Mouse (Mus musculus) embryonic facial prominence, embryonic 11.5 days (tissue): ENCODE measurements at regions not wholly inside any gene's neighbourhood (a gene's known extent, or its start where the extent isn't known, plus 50 kb on each side); places are given as distances from the start of the nearest gene placed in this dataset.

ENCODE experiments used
- ATAC-seq: fragments of 200-750 bp; cut with Nextera tagmentation; replicated peaks from 2 replicates; pipeline ENCODE4 v1.8.0; 2017; ENCODE audit warnings: low read depth; ENCODE audit not compliant: insufficient number of reproducible peaks, low FRiP score, low TSS enrichment
- DNase-seq: peaks from one replicate; pipeline ENCODE4 v3.0.0-alpha.2; 2015; ENCODE audit warnings: low spot score
- H3K27ac ChIP-seq: fragments of 300-500 bp; sonication (generic); replicated peaks from 2 replicates; pipeline ENCODE4 v1.5.1; 2014; ENCODE audit warnings: mild to moderate bottlenecking, low read depth, low read length, control low read depth
- H3K27me3 ChIP-seq: fragments of 300-500 bp; sonication (generic); 2 replicates; pipeline ENCODE4 v1.6.1; 2014; ENCODE audit warnings: mild to moderate bottlenecking, low read length, moderate library complexity, mixed read lengths; ENCODE audit not compliant: control insufficient read depth, insufficient read depth
- H3K36me3 ChIP-seq: fragments of 300-500 bp; sonication (generic); replicated peaks from 2 replicates; pipeline ENCODE4 v1.6.1; 2014; ENCODE audit warnings: low read depth, mild to moderate bottlenecking, low read length, moderate library complexity, mixed read lengths; ENCODE audit not compliant: control insufficient read depth, insufficient read depth
- H3K4me1 ChIP-seq: fragments of 300-500 bp; sonication (generic); 2 replicates; pipeline ENCODE4 v1.6.1; 2014; ENCODE audit warnings: low read length, mixed read lengths; ENCODE audit not compliant: control insufficient read depth, insufficient read depth
- H3K4me2 ChIP-seq: fragments of 300-500 bp; sonication (generic); 2 replicates; pipeline ENCODE4 v1.6.1; 2014; ENCODE audit warnings: low read depth, mild to moderate bottlenecking, control low read depth, low read length, moderate library complexity
- H3K4me3 ChIP-seq: fragments of 300-500 bp; sonication (generic); 2 replicates; pipeline ENCODE4 v1.5.1; 2014; ENCODE audit warnings: low read depth, low read length, control low read depth
- H3K9ac ChIP-seq: fragments of 300-500 bp; sonication (generic); replicated peaks from 2 replicates; pipeline ENCODE4 v1.6.1; 2014; ENCODE audit warnings: mild to moderate bottlenecking, control low read depth, low read length
- H3K9me3 ChIP-seq: fragments of 300-500 bp; sonication (generic); replicated peaks from 2 replicates; pipeline ENCODE4 v1.6.1; 2016; ENCODE audit warnings: mild to moderate bottlenecking, low read length, inconsistent platforms, mixed read lengths; ENCODE audit not compliant: control insufficient read depth
- WGBS: fragments of 180-500 bp; shearing (Covaris S2); extraction: QIAGEN DNeasy Blood & Tissue Kit; methylation state at CpG from one replicate; pipeline ENCODE4 v1.1.7; 2014; 5-methylcytosine and 5-hydroxymethylcytosine counted together

DNA sequence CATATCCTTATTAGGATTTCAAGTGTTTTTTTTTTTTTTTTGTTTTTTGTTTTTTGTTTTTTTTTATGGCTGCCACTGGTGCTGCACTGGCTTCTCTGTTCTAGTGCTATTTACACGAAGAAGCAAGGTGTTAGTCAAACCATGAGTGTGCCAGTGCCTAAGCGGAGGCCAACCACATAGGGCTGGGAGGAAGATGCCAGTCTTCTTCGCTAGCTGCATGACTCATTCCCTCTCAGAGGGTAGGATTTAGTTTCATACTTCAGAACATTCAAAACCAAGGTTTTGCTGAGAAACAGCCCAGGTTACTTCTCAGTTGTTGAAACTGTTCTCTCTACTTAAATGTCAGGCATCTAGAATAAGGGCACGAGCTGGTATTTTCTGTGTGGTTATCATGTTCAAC lies 72.6 kb downstream of the Icos start:
- Histone ChIP-seq H3K4me1 (no peaks in the 10 kb centered on the region), H3K27me3 (no peaks in the 10 kb centered on the region), H3K4me2 (no peak overlapping the region), H3K4me3 (no peak overlapping the region), H3K36me3 (no peaks in the 10 kb centered on the region), H3K27ac (no peak overlapping the region), H3K9me3 (no peaks in the 10 kb centered on the region), H3K9ac (no peak overlapping the region)
- DNase-seq (no peak), ATAC-seq (no peak)
- 87% methylated on average over 4 of the region's 4 CpGs for WGBS

GRCm38 (mm10) chr1:61053676-61054075 lies 75.9 kb downstream of the Icos start:
- Histone ChIP-seq H3K4me2 (no peak overlapping the region), H3K9ac (no peak overlapping the region), H3K36me3 (no peaks in the 10 kb centered on the region), H3K4me3 (no peak overlapping the region), H3K27me3 (no peaks in the 10 kb centered on the region), H3K27ac (no peak overlapping the region), H3K9me3 (no peaks in the 10 kb centered on the region), H3K4me1 (no peaks in the 10 kb centered on the region)
- DNase-seq: peak; percentile 20
- WGBS: 37% methylated on average over 1 of the region's 1 CpGs
- ATAC-seq: no peak

- Histone ChIP-seq H3K4me3 (no peak overlapping the region), H3K4me2 (no peak overlapping the region), H3K27ac (no peak overlapping the region), H3K36me3 (no peaks in the 10 kb centered on the region), H3K9me3 (no peaks in the 10 kb centered on the region), H3K27me3 (no peaks in the 10 kb centered on the region), H3K9ac (no peak overlapping the region), H3K4me1 (no peaks in the 10 kb centered on the region)
- 92% methylated on average over 6 of the region's 6 CpGs for WGBS
- no peak for DNase-seq
- no peak for ATAC-seq
These were observed 76.7 kb downstream of the Icos start for GRCm38 (mm10) chr1:61054391-61054790.

GRCm38 (mm10) chr1:61055176-61055575 lies 77.4 kb downstream of the Icos start:
- no peak overlapping the region for H3K9ac ChIP-seq
- no peaks in the 10 kb centered on the region for H3K4me1 ChIP-seq
- H3K4me3 ChIP-seq: no peak overlapping the region
- no peak overlapping the region for H3K27ac ChIP-seq
- H3K9me3 ChIP-seq: no peaks in the 10 kb centered on the region
- H3K4me2 ChIP-seq: no peak overlapping the region
- 5% methylated on average over 8 of the region's 8 CpGs for WGBS
- no peaks in the 10 kb centered on the region for H3K27me3 ChIP-seq
- DNase-seq (peak; percentile 75), ATAC-seq (no peak)
- H3K36me3 ChIP-seq: no peaks in the 10 kb centered on the region

DNA sequence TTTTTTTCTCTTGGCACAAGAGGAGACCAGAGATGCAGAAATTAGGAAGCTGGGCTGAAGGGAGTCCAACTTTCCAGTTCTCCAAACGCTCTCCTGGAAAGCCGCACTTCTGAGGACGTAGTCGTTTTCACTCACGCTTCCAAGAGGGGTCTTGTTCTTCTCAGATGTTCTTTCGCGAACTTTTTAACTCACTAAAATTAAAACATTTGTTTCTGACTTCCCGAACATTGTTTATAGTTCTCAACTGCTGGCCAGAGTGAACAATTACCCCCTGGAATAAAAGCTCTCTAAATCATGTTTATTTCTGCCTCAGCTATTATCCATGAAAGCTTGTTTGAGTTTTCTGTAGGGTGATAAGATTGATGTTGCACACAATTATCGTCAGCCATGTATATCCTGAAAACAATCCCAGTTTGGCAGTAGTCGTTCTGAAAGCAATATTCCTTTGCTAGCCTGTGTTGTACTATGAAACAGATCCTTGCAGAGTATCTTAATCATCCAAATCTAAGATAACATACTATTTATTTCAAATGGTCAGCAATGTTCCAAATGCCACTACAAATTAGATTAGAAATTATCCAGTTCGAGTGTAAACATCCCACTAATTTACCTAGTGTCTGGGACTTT lies 82.3 kb downstream of the Icos start:
- DNase-seq (peak; percentile 17), ATAC-seq (no peak)
- Histone ChIP-seq H3K4me1 (no peaks in the 10 kb centered on the region), H3K4me3 (no peak overlapping the region), H3K27ac (no peak overlapping the region), H3K4me2 (no peak overlapping the region), H3K27me3 (no peaks in the 10 kb centered on the region), H3K36me3 (no peaks in the 10 kb centered on the region), H3K9me3 (no peaks in the 10 kb centered on the region), H3K9ac (no peak overlapping the region)
- 56% methylated on average over 11 of the region's 11 CpGs for WGBS

GRCm38 (mm10) chr1:61061892-61062460 lies 84.2 kb downstream of the Icos start:
- Histone ChIP-seq H3K4me1 (no peaks in the 10 kb centered on the region), H3K9ac (no peak overlapping the region), H3K27ac (no peak overlapping the region), H3K36me3 (no peaks in the 10 kb centered on the region), H3K27me3 (no peaks in the 10 kb centered on the region), H3K9me3 (no peaks in the 10 kb centered on the region), H3K4me2 (no peak overlapping the region), H3K4me3 (no peak overlapping the region)
- WGBS: 65% methylated on average over 3 of the region's 3 CpGs
- no peak for ATAC-seq
- DNase-seq: no peak

- no peaks in the 10 kb centered on the region for H3K9me3 ChIP-seq
- H3K27ac ChIP-seq: no peak overlapping the region
- H3K9ac ChIP-seq: no peak overlapping the region
- WGBS: 81% methylated on average over 6 of the region's 6 CpGs
- no peak overlapping the region for H3K4me2 ChIP-seq
- no peaks in the 10 kb centered on the region for H3K4me1 ChIP-seq
- DNase-seq (no peak), ATAC-seq (no peak)
- no peaks in the 10 kb centered on the region for H3K36me3 ChIP-seq
- H3K27me3 ChIP-seq: no peaks in the 10 kb centered on the region
- no peak overlapping the region for H3K4me3 ChIP-seq
These were observed 90.4 kb downstream of the Icos start for GRCm38 (mm10) chr1:61068112-61068511.

DNA sequence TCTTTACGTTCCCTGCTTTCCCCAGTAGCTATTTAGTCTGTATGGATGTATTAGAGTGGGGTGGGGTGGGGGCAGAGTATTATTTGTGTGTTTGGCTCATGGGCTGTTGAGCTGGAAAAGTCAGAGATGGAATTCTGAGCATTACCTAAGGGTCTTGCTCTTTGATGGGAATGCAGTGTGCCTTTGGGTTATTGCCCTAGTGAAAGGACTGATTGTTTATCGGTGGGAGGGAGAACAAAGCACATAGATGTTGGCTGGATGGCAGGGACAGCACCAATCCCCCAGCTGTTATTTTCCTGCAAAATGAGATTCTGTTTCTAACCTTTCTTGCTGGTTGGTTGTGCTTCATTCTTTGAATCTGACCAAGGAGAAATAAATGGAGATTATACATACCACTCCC lies 96.4 kb downstream of the Icos start:
- no peaks in the 10 kb centered on the region for H3K9me3 ChIP-seq
- H3K27ac ChIP-seq: no peak overlapping the region
- 53% methylated on average over 2 of the region's 2 CpGs for WGBS
- no peaks in the 10 kb centered on the region for H3K27me3 ChIP-seq
- no peak overlapping the region for H3K9ac ChIP-seq
- no peak for ATAC-seq
- H3K4me3 ChIP-seq: no peak overlapping the region
- DNase-seq: no peak
- no peaks in the 10 kb centered on the region for H3K4me1 ChIP-seq
- H3K4me2 ChIP-seq: no peak overlapping the region
- H3K36me3 ChIP-seq: no peaks in the 10 kb centered on the region
